Mouse (Mus musculus): Measurements from ENCODE around the gene Tceal7.

- TF ChIP-seq HCFC1 (IDR thresholded peaks at IDR 0.05; ENCODE audit: borderline replicate concordance, insufficient read depth, low read length) (no peak), ZC3H11A (IDR thresholded peaks at IDR 0.05; ENCODE audit: borderline replicate concordance, low read depth, low read length) (no peak), CHD2 (IDR thresholded peaks at IDR 0.05; ENCODE audit: low read depth, low read length) (no peak), ZNF384 (IDR thresholded peaks at IDR 0.05; ENCODE audit: low read depth, low read length) (no peak)
These were observed 1.7 kb downstream of the Tceal7 start for GRCm38 (mm10) chrX:136216303-136216702.
